Mouse (Mus musculus) CH12.LX (cell line): ENCODE results near the gene Med7.

Experiments
- CTCF ChIP-seq, 2 experiments: IDR thresholded peaks in 1 of 2; conservative IDR thresholded peaks in 1 of 2; 2 replicates each; pipeline ENCODE4 v1.5.1; 2011 to 2012; ENCODE audit warnings: low read depth in 2 of 2, low read length in 2 of 2, improper control_type of control experiment in 1 of 2, inconsistent platforms in 1 of 2, mild to moderate bottlenecking in 1 of 2, moderate library complexity in 1 of 2
- ELF1 ChIP-seq: IDR thresholded peaks from 2 replicates; pipeline ENCODE4 v1.6.1; 2014; ENCODE audit warnings: low read depth, mild to moderate bottlenecking, inconsistent platforms, low read length, improper control_type of control experiment
- EP300 ChIP-seq: IDR thresholded peaks from 2 replicates; pipeline ENCODE4 v1.6.1; 2011; ENCODE audit warnings: low read length, improper control_type of control experiment
- HCFC1 ChIP-seq: IDR thresholded peaks from 2 replicates; pipeline ENCODE4 v1.6.1; 2012; ENCODE audit warnings: low read depth, mild to moderate bottlenecking, inconsistent platforms, low read length, improper control_type of control experiment
- MEF2A ChIP-seq: IDR thresholded peaks from 2 replicates; pipeline ENCODE4 v1.6.1; 2014; ENCODE audit warnings: low read depth, mild to moderate bottlenecking, inconsistent platforms, low read length, improper control_type of control experiment, borderline replicate concordance
- MXI1 ChIP-seq: IDR thresholded peaks from 2 replicates; pipeline ENCODE4 v1.6.1; 2011; ENCODE audit warnings: mild to moderate bottlenecking, low read depth, low read length, improper control_type of control experiment
- NELFE ChIP-seq: IDR thresholded peaks from 2 replicates; pipeline ENCODE4 v1.6.1; 2011; ENCODE audit warnings: low read depth, low read length, improper control_type of control experiment
- POLR2A ChIP-seq: IDR thresholded peaks from 2 replicates; pipeline ENCODE4 v1.6.1; 2011; ENCODE audit warnings: low read depth, mild to moderate bottlenecking, improper control_type of control experiment, low read length
- RAD21 ChIP-seq: IDR thresholded peaks from 2 replicates; pipeline ENCODE4 v1.6.1; 2011; ENCODE audit warnings: low read depth, mild to moderate bottlenecking, low read length, improper control_type of control experiment, moderate library complexity
- SMC3 ChIP-seq: IDR thresholded peaks from 2 replicates; pipeline ENCODE4 v1.6.1; 2011; ENCODE audit warnings: low read depth, low read length, improper control_type of control experiment
- TBP ChIP-seq: conservative IDR thresholded peaks from 2 replicates; pipeline ENCODE4 v1.6.1; 2011; ENCODE audit warnings: low read depth, low read length, improper control_type of control experiment
- USF1 ChIP-seq: IDR thresholded peaks from 2 replicates; pipeline ENCODE4 v1.6.1; 2014; ENCODE audit warnings: low read depth, mild to moderate bottlenecking, inconsistent platforms, low read length, improper control_type of control experiment
- ZNF384 ChIP-seq: IDR thresholded peaks from 2 replicates; pipeline ENCODE4 v1.6.1; 2012; ENCODE audit warnings: low read depth, low read length, improper control_type of control experiment, inconsistent platforms

DNA sequence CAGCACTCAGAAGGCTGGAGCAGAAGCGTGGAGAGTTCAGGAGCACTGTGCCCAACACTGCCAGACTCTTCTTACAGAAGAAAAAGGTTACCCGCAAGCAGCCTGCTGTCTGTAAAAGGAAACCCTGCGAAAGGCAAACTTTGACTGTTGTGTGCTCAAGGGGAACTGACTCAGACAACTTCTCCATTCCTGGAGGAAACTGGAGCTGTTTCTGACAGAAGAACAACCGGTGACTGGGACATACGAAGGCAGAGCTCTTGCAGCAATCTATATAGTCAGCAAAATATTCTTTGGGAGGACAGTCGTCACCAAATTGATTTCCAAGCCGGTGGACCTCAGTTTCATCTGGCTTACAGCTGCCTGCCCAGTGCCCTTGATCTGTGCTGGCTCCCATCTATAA, 43.8 kb downstream of the Med7 start:
- TF ChIP-seq NELFE (no peak), CTCF (conservative IDR thresholded peaks at IDR 0.05 in 1 of 2, IDR thresholded peaks at IDR 0.05 in 1 of 2; ENCODE audit: low read depth in 2 of 2, low read length in 2 of 2) (no peak), MEF2A (no peak), SMC3 (no peak), TBP (no peak), POLR2A (no peak), HCFC1 (no peak), EP300 (no peak), MXI1 (no peak), RAD21 (no peak), ELF1 (no peak), USF1 (no peak), ZNF384 (no peak)
